In genomic region chr14:84645026-84645425, GRCm38 (mm10) we compare ENCODE assay signal across 22 mouse cellular contexts.
DNase-seq lines count a peak whose midpoint lies in the region; ATAC-seq and TF ChIP-seq lines count a peak whose summit lies in the region.
"Had no signal": no experiment of that assay in that cellular context is flagged by ENCODE, and none has a peak within 500 bp of the region (broad histone marks: within the 10 kb centered on the region; RNA-seq: fewer than 3 reads in every experiment).

No protein-coding gene starts in this region.

- peak; percentile 10 for DNase-seq in forebrain, postnatal 0 days
- peak; percentile 1 for DNase-seq in layer of hippocampus, adult 9-11 months
- no peak for DNase-seq in layer of hippocampus, adult 11-12 months (ENCODE audit: low spot score)
- peak; percentile 55 for DNase-seq in brain, embryonic 14.5 days (ENCODE audit: low read depth)
- peak; percentile 28 for DNase-seq in retina, postnatal 1 day
- DNase-seq in right cerebral cortex, postnatal 10 days (ENCODE audit: low spot score in 2 of 2), result no peak
- no peak for DNase-seq in c-Kit-positive CD71-positive TER-119-positive erythroid progenitor cells, embryonic 14.5 days (ENCODE audit: low spot score)
- DNase-seq: adrenal gland, adult 8-10 months; adrenal gland, postnatal 14 days; adrenal gland, postnatal 36 days; cerebellum, adult 11-12 months; cerebellum, adult 2 months; cerebellum, adult 9-10 months; cerebellum, postnatal 10 days; cerebellum, postnatal 25 days had no signal

- H3K4me3 ChIP-seq in forebrain, postnatal 0 days (ENCODE audit: low read depth, low read length), result no peak overlapping the region
- H3K4me3 ChIP-seq in forebrain, embryonic 16.5 days (replicated peaks; ENCODE audit: low read length), result no peak overlapping the region
- H3K4me3 ChIP-seq: embryonic facial prominence, embryonic 10.5 days; embryonic facial prominence, embryonic 12.5 days; forebrain, embryonic 12.5 days; forebrain, embryonic 15.5 days had no signal

- no peaks in the 10 kb centered on the region for H3K36me3 ChIP-seq in forebrain, postnatal 0 days (ENCODE audit: insufficient read depth)
- H3K36me3 ChIP-seq in forebrain, embryonic 16.5 days (ENCODE audit: control insufficient read depth, insufficient read depth), result no peaks in the 10 kb centered on the region
- H3K36me3 ChIP-seq: embryonic facial prominence, embryonic 10.5 days; embryonic facial prominence, embryonic 12.5 days; forebrain, embryonic 12.5 days; forebrain, embryonic 15.5 days had no signal

- H3K9me3 ChIP-seq in forebrain, postnatal 0 days (ENCODE audit: low read length), result no peaks in the 10 kb centered on the region
- H3K9me3 ChIP-seq in forebrain, embryonic 16.5 days (ENCODE audit: control insufficient read depth, low read length), result no peaks in the 10 kb centered on the region
- H3K9me3 ChIP-seq: embryonic facial prominence, embryonic 10.5 days; embryonic facial prominence, embryonic 12.5 days; forebrain, embryonic 12.5 days; forebrain, embryonic 15.5 days had no signal

- H3K4me2 ChIP-seq in forebrain, postnatal 0 days (ENCODE audit: low read depth), result no peak overlapping the region
- no peak overlapping the region for H3K4me2 ChIP-seq in forebrain, embryonic 16.5 days (ENCODE audit: low read length)
- H3K4me2 ChIP-seq: embryonic facial prominence, embryonic 12.5 days; forebrain, embryonic 12.5 days; forebrain, embryonic 15.5 days had no signal

- WGBS in forebrain, postnatal 0 days, result 37% methylated on average over 1 of the region's 1 CpGs
- WGBS in forebrain, embryonic 16.5 days, result 23% methylated on average over 1 of the region's 1 CpGs

- H3K27me3 ChIP-seq in forebrain, postnatal 0 days (ENCODE audit: insufficient read depth, low read length), result no peaks in the 10 kb centered on the region
- H3K27me3 ChIP-seq in forebrain, embryonic 16.5 days (replicated peaks; ENCODE audit: control insufficient read depth, insufficient read depth, low read length), result no peaks in the 10 kb centered on the region
- H3K27me3 ChIP-seq: embryonic facial prominence, embryonic 12.5 days; forebrain, embryonic 12.5 days; forebrain, embryonic 15.5 days; Patski had no signal

- ATAC-seq in forebrain, postnatal 0 days, result no peak
- ATAC-seq in forebrain, embryonic 16.5 days, result no peak
- ATAC-seq: activated CD4-positive, CD25-positive, alpha-beta regulatory T cell, adult 4 months; Patski had no signal

- no peak overlapping the region for H3K27ac ChIP-seq in forebrain, postnatal 0 days (ENCODE audit: low read depth, low read length)
- H3K27ac ChIP-seq in forebrain, embryonic 16.5 days (ENCODE audit: low read length), result no peak overlapping the region
- H3K27ac ChIP-seq: embryonic facial prominence, embryonic 10.5 days; embryonic facial prominence, embryonic 12.5 days; forebrain, embryonic 12.5 days; forebrain, embryonic 15.5 days had no signal

- TF ChIP-seq CTCF in forebrain, postnatal 0 days (IDR thresholded peaks at IDR 0.05; ENCODE audit: low read depth), result no peak
- no peak for TF ChIP-seq CTCF in brain, embryonic 14.5 days (IDR thresholded peaks at IDR 0.05; ENCODE audit: borderline replicate concordance, extremely low read depth, insufficient read depth, insufficient read length)

- H3K4me1 ChIP-seq in forebrain, postnatal 0 days (ENCODE audit: insufficient read depth), result no peaks in the 10 kb centered on the region
- H3K4me1 ChIP-seq in forebrain, embryonic 16.5 days (replicated peaks; ENCODE audit: control insufficient read depth, insufficient read depth, low read length), result 0 out of 2 replicates have a peak, but pooled peaks cover 2% of the 10 kb centered on the region
- H3K4me1 ChIP-seq: embryonic facial prominence, embryonic 10.5 days; embryonic facial prominence, embryonic 12.5 days; forebrain, embryonic 12.5 days; forebrain, embryonic 15.5 days had no signal

- TF ChIP-seq POLR2A in brain, embryonic 14.5 days (IDR thresholded peaks at IDR 0.05; ENCODE audit: borderline replicate concordance, extremely low read depth, insufficient read depth, insufficient read length, poor library complexity, severe bottlenecking), result no peak

- no peak overlapping the region for H3K9ac ChIP-seq in forebrain, postnatal 0 days
- H3K9ac ChIP-seq in forebrain, embryonic 16.5 days (replicated peaks; ENCODE audit: low read depth, low read length), result no peak overlapping the region
- H3K9ac ChIP-seq: embryonic facial prominence, embryonic 12.5 days; forebrain, embryonic 12.5 days; forebrain, embryonic 15.5 days had no signal

Comparison
In these comparisons a context has a peak if more than half of its experiments do, and no peak if none do; other contexts are left out.
1. DNase-seq: peak in forebrain, postnatal 0 days (single experiment), layer of hippocampus, adult 9-11 months (single experiment), brain, embryonic 14.5 days (single experiment) and retina, postnatal 1 day (single experiment); none in layer of hippocampus, adult 11-12 months (single experiment), right cerebral cortex, postnatal 10 days (0 of 2) and c-Kit-positive CD71-positive TER-119-positive erythroid progenitor cells, embryonic 14.5 days (single experiment).